Mouse (Mus musculus) hindbrain, embryonic 16.5 days (tissue): ENCODE measurements around the gene Fam186a. TPM values are rescaled to one million over a fixed set of nuclear protein-coding genes. Genes with fewer than 3 reads are reported as not detected.
"Not testable (repeated sequence)": the region's sequence is repeated elsewhere in the genome, so short reads cannot be mapped to it uniquely, and the experiment has no call there.

Source experiments
- ATAC-seq: fragments of 200-750 bp; cut with Nextera tagmentation; 2 replicates; pipeline ENCODE4 v1.8.0; 2017; ENCODE audit warnings: moderate TSS enrichment, moderate library complexity
- H3K27ac ChIP-seq: fragments of 300-500 bp; sonication (generic); 2 replicates; pipeline ENCODE4 v1.5.1; 2014; ENCODE audit warnings: low read depth, mild to moderate bottlenecking, control low read depth, low read length, moderate library complexity
- H3K27me3 ChIP-seq: fragments of 300-500 bp; sonication (generic); replicated peaks from 2 replicates; pipeline ENCODE4 v1.6.1; 2014; ENCODE audit warnings: low read length; ENCODE audit not compliant: control insufficient read depth, insufficient read depth
- H3K36me3 ChIP-seq: fragments of 300-500 bp; sonication (generic); 2 replicates; pipeline ENCODE4 v1.6.1; 2014; ENCODE audit warnings: mild to moderate bottlenecking, low read length, moderate library complexity, mixed read lengths; ENCODE audit not compliant: control insufficient read depth, insufficient read depth
- H3K4me1 ChIP-seq: fragments of 300-500 bp; sonication (generic); 2 replicates; pipeline ENCODE4 v1.6.1; 2014; ENCODE audit warnings: low read depth, low read length; ENCODE audit not compliant: control insufficient read depth, insufficient read depth
- H3K4me2 ChIP-seq: fragments of 300-500 bp; sonication (generic); 2 replicates; pipeline ENCODE4 v1.6.1; 2014; ENCODE audit warnings: mild to moderate bottlenecking, low read length, control low read depth, moderate library complexity
- H3K4me3 ChIP-seq: fragments of 300-500 bp; sonication (generic); 2 replicates; pipeline ENCODE4 v1.5.1; 2014; ENCODE audit warnings: mild to moderate bottlenecking, low read length, control low read depth, moderate library complexity
- H3K9ac ChIP-seq: fragments of 300-500 bp; sonication (generic); 2 replicates; pipeline ENCODE4 v1.6.1; 2014; ENCODE audit warnings: low read depth, mild to moderate bottlenecking, control low read depth, low read length, moderate library complexity
- H3K9me3 ChIP-seq: fragments of 300-500 bp; sonication (generic); 2 replicates; pipeline ENCODE4 v1.6.1; 2014; ENCODE audit warnings: mild to moderate bottlenecking, low read length, moderate library complexity; ENCODE audit not compliant: control insufficient read depth
- WGBS: fragments of 180-500 bp; shearing (Covaris S2); extraction: QIAGEN DNeasy Blood & Tissue Kit; methylation state at CpG from one replicate; pipeline ENCODE4 v1.1.7; 2014; 5-methylcytosine and 5-hydroxymethylcytosine counted together
- polyA plus RNA-seq: library from polyadenylated mRNA; unstranded; fragments of >200 nt; fragmentation: Nextera tagmentation; extraction: Ambion mirVana; gene quantifications from 2 replicates; pipeline ENCODE4 v1.2.1, GENCODE M21; 2015

Fam186a gene
- polyA plus RNA-seq, 1 experiment from 2014 or later: not detected

DNA sequence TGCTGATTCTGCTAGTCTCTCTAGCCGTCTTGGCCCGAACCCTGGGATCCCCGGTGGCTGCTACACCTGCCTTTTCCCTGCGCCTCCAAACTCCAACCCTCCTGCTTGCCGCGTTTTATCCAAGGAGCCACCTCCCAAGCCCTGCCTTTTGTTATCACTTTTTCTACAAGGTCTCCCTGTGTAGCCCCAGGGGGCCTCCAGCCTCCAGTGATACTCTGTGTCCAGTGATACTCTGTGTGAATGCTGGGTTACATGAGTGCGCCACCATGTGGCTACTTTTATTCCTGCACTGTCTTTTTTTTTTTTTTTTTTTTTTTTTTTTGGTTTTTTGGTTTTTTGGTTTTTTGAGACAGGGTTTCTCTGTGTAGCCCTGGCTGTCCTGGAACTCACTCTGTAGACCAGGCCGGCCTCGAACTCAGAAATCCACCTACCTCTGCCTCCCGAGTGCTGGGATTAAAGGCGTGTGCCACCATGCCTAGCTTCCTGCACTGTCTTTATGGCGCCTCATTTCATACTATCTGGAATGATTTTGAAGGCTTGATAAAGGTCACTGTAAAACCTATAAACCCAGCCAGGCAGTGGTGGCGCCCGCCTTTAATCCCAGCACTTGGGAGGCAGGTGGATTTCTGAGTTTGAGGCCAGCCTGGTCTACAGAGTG is 57.4 kb downstream of the Fam186a start:
- H3K36me3 ChIP-seq, H3K27me3 ChIP-seq, ATAC-seq, H3K4me3 ChIP-seq, H3K4me1 ChIP-seq, H3K9me3 ChIP-seq, H3K4me2 ChIP-seq, H3K27ac ChIP-seq, H3K9ac ChIP-seq: not testable (repeated sequence)
- 47% methylated on average over 14 of the region's 14 CpGs for WGBS

- H3K9ac ChIP-seq: no peak overlapping the region
- no peaks in the 10 kb centered on the region for H3K4me1 ChIP-seq
- no peaks in the 10 kb centered on the region for H3K36me3 ChIP-seq
- no peaks in the 10 kb centered on the region for H3K9me3 ChIP-seq
- no peak for ATAC-seq
- WGBS: 85% methylated on average over 1 of the region's 1 CpGs
- H3K4me3 ChIP-seq: no peak overlapping the region
- H3K27ac ChIP-seq: no peak overlapping the region
- no peak overlapping the region for H3K4me2 ChIP-seq
- no peaks in the 10 kb centered on the region for H3K27me3 ChIP-seq
These were observed 59.3 kb downstream of the Fam186a start for GRCm38 (mm10) chr15:99907514-99907913.

DNA sequence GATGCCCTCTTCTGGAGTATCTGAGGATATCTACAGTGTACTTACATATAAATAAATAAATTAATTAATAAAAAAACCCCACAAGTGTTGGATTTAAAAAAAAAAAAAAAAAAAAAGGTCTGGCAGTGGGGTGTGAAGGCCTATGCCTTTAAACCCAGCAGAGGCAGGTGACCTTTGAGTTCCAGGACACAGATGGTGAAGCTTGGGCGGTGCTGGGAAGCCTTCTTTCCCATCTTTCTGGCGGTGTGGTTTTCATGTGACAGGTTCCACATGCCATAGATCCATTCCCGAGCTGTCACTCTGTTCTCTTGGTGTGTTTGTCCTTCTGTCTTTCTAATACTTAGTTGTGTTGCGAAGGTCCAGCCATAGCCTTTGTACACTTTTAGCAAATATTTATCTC is 59.8 kb downstream of the Fam186a start:
- WGBS: 88% methylated on average over 4 of the region's 4 CpGs
- H3K9ac ChIP-seq: no peak overlapping the region
- no peaks in the 10 kb centered on the region for H3K27me3 ChIP-seq
- H3K9me3 ChIP-seq: no peaks in the 10 kb centered on the region
- H3K36me3 ChIP-seq: no peaks in the 10 kb centered on the region
- no peak overlapping the region for H3K27ac ChIP-seq
- no peak for ATAC-seq
- H3K4me1 ChIP-seq: no peaks in the 10 kb centered on the region
- H3K4me3 ChIP-seq: no peak overlapping the region
- no peak overlapping the region for H3K4me2 ChIP-seq

DNA sequence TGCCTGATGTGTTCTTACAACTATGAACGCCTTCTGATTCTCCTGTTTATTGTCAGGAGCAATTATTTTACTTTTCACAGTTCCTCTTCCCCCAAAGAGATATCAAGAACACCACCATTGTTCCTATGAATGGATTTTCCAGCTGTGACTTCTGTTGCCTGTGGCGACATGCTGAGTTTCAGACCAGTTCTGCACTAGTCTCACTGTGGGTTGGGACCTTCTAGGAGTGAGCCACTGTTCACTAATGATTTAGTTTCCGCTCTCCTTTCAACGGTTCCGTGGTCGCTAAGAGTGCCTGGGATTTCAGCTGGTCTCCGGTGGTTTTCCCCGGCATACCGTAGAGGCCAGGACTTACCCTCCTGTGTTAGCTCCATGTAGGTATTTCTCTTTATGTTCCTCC is 62.0 kb downstream of the Fam186a start:
- H3K4me2 ChIP-seq: no peak overlapping the region
- H3K4me3 ChIP-seq: no peak overlapping the region
- no peak overlapping the region for H3K9ac ChIP-seq
- H3K4me1 ChIP-seq: no peaks in the 10 kb centered on the region
- H3K27ac ChIP-seq: no peak overlapping the region
- WGBS: 68% methylated on average over 9 of the region's 9 CpGs
- no peaks in the 10 kb centered on the region for H3K9me3 ChIP-seq
- no peaks in the 10 kb centered on the region for H3K27me3 ChIP-seq
- no peak for ATAC-seq
- H3K36me3 ChIP-seq: no peaks in the 10 kb centered on the region

DNA sequence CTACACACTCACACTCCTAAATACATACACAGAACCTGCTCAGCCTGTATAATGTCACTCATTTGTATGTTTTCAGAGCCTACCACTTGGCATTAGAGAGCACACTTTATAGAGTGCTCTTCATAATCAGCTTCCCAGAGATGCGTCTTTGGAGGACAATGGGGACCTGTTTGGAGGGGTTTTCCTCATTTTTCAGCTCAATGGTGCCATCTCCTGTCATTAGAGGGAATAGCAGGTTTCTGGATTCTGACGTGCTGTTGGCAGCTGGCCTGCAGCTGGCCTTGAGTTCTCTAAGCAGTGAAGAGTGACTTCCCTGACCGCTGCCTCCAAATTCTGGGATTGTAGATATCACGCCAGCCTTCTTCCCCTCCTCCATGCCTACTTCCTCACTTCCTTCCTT is 62.5 kb downstream of the Fam186a start:
- ATAC-seq: peak; percentile 71; the same call in 1 of the 2 replicates
- H3K36me3 ChIP-seq: no peaks in the 10 kb centered on the region
- WGBS: 8% methylated on average over 4 of the region's 4 CpGs
- H3K27ac ChIP-seq: no peak overlapping the region
- H3K27me3 ChIP-seq: no peaks in the 10 kb centered on the region
- H3K9ac ChIP-seq: 0 out of 2 replicates have a peak overlapping the region, but pooled peaks have one; percentile 38
- H3K4me3 ChIP-seq: no peak overlapping the region
- H3K9me3 ChIP-seq: no peaks in the 10 kb centered on the region
- H3K4me1 ChIP-seq: no peaks in the 10 kb centered on the region
- H3K4me2 ChIP-seq: no peak overlapping the region

DNA sequence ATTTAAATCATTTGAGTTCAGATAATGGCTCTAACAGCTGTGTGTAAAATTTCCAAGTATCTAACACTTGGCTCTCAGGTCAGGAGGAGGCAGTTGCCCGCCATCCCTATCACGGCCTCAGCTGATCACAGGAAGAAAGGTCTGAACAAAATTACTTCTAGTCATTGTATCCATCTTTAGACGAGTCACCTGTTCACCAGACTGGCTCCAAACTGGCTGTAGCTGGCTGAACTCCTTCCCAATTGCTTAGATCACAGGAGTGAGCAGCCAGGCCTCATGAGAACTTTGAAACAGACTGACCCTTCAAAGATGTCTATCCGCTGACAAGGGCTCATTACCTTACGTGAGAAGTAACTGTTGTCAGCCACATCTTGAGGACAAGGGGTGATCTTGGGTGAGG is 63.6 kb downstream of the Fam186a start:
- no peaks in the 10 kb centered on the region for H3K27me3 ChIP-seq
- no peak overlapping the region for H3K27ac ChIP-seq
- H3K9me3 ChIP-seq: no peaks in the 10 kb centered on the region
- H3K4me1 ChIP-seq: no peaks in the 10 kb centered on the region
- H3K4me2 ChIP-seq: no peak overlapping the region
- no peaks in the 10 kb centered on the region for H3K36me3 ChIP-seq
- H3K4me3 ChIP-seq: no peak overlapping the region
- H3K9ac ChIP-seq: no peak overlapping the region
- ATAC-seq: no peak
- WGBS: 87% methylated on average over 5 of the region's 5 CpGs

GRCm38 (mm10) chr15:99902786-99903185 is 64.1 kb downstream of the Fam186a start:
- Histone ChIP-seq H3K4me2 (no peak overlapping the region), H3K27me3 (no peaks in the 10 kb centered on the region), H3K9me3 (no peaks in the 10 kb centered on the region), H3K27ac (no peak overlapping the region), H3K4me3 (no peak overlapping the region), H3K36me3 (no peaks in the 10 kb centered on the region), H3K4me1 (no peaks in the 10 kb centered on the region), H3K9ac (no peak overlapping the region)
- WGBS: 83% methylated on average over 5 of the region's 5 CpGs
- no peak for ATAC-seq

DNA sequence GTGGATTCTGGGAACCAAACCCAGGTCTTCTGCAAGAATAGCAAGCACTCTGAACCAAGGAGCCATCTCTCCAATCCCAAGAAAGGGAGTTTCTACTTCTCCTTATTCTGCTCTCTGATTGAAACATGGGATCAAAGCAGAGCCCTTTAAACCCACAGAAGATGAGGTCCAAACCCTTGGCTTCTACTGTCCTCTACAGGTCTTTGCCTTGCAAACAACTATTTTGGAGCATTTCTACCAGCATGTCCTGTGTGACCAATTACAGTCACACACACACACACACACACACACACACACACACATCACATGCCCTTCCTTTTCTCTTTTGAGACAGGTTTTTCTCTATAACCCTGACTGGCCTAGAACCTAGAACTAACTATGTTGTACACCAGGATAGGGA is 70.2 kb downstream of the Fam186a start:
- Histone ChIP-seq H3K27ac (no peak overlapping the region), H3K4me1 (no peaks in the 10 kb centered on the region), H3K9ac (no peak overlapping the region), H3K9me3 (no peaks in the 10 kb centered on the region), H3K36me3 (no peaks in the 10 kb centered on the region), H3K27me3 (no peaks in the 10 kb centered on the region), H3K4me3 (no peak overlapping the region), H3K4me2 (no peak overlapping the region)
- ATAC-seq: no peak

DNA sequence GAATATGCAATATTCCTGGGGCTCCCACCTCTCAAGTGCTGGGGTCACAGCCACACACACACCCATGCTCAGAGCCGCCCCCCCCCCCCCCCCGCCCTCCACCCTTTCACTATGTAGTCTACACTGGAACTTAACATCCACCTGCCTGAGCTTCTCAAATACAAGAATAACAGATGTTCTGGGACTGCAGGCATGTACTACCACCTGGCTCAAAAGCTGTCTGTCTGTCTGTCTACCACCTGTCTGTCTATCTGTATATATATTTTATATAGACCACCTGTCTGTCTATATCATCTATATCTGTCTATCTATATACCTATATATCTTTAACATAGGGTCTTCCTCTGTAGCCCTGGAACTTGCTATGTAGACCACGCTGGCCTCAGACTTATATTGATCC is 75.5 kb downstream of the Fam186a start:
- no peak overlapping the region for H3K4me3 ChIP-seq
- H3K9ac ChIP-seq: no peak overlapping the region
- no peak for ATAC-seq
- H3K27ac ChIP-seq: no peak overlapping the region
- H3K4me2 ChIP-seq: no peak overlapping the region
- no peaks in the 10 kb centered on the region for H3K4me1 ChIP-seq
- 77% methylated on average over 2 of the region's 3 CpGs for WGBS
- H3K36me3 ChIP-seq: no peaks in the 10 kb centered on the region
- no peaks in the 10 kb centered on the region for H3K27me3 ChIP-seq
- no peaks in the 10 kb centered on the region for H3K9me3 ChIP-seq
